Mouse (Mus musculus) MEL (cell line): ENCODE results near the gene Smg1. TPM values are rescaled to one million over a fixed set of nuclear protein-coding genes. Genes with fewer than 3 reads are reported as not detected.

ENCODE experiments used
- ELF1 ChIP-seq: IDR thresholded peaks from 2 replicates; pipeline ENCODE4 v1.6.1; 2014; ENCODE audit warnings: low read depth, mild to moderate bottlenecking, inconsistent platforms, low read length, improper control_type of control experiment, moderate library complexity
- EP300 ChIP-seq, 2 experiments: IDR thresholded peaks; 2 replicates each; pipeline ENCODE4 v1.6.1; 2011; ENCODE audit warnings: improper control_type of control experiment in 2 of 2, low read length in 2 of 2, low read depth in 1 of 2, mild to moderate bottlenecking in 1 of 2
- MAX ChIP-seq: IDR thresholded peaks from 2 replicates; pipeline ENCODE4 v1.6.1; 2011; ENCODE audit warnings: low read length, improper control_type of control experiment
- NELFE ChIP-seq: IDR thresholded peaks from 2 replicates; pipeline ENCODE4 v1.6.1; 2011; ENCODE audit warnings: low read depth, low read length, improper control_type of control experiment
- RCOR1 ChIP-seq: IDR thresholded peaks from 2 replicates; pipeline ENCODE4 v1.6.1; 2012; ENCODE audit warnings: low read depth, mild to moderate bottlenecking, inconsistent platforms, low read length, improper control_type of control experiment
- SMC3 ChIP-seq: IDR thresholded peaks from 2 replicates; pipeline ENCODE4 v1.6.1; 2011; ENCODE audit warnings: low read depth, low read length, improper control_type of control experiment
- polyA plus RNA-seq, 2 experiments: library from polyadenylated mRNA; stranded (reverse) in 1 of 2; unstranded in 1 of 2; fragments of >175 nt in 1 of 2; fragments of >200 nt in 1 of 2; gene quantifications; 2 replicates each; pipeline versions ENCODE4 v1.2.1 to v1.2.4; 2012; ENCODE audit warnings: low replicate concordance in 2 of 2, low read depth in 1 of 2; ENCODE audit not compliant: insufficient read length in 2 of 2, insufficient read depth in 1 of 2, missing spikeins in 1 of 2
- total RNA-seq: library from RNA; depleted of rRNA; stranded (reverse); fragments of 300-350 nt; gene quantifications from 2 replicates; pipeline ENCODE4 v1.2.3, GENCODE M21; 2012; rRNA removed

The Smg1 gene
- total and polyA plus RNA-seq, 3 experiments = 24.2 to 49.6 (median 32.6) TPM

DNA sequence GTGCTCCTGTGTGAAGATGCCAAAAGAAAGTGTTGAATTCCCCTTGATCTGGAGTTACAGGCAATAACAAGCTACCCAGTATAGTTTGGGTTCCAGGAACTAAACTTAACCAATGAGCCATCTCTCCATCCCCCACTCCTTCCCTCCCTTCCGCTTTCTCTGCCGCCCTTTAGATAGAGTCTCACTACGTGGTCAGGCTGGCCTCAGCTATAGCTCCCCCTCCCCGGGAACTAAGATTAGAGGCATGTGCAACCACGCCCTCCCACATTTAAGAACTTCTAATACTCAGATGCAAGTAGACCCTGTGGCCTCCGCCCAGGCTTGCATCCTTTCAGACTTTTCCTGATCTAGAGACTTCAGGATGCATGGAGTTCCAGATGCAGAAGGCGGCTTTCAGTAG lies 145.9 kb downstream of the Smg1 start (continued):
- TF ChIP-seq ELF1 (no peak), SMC3 (no peak), NELFE (no peak), RCOR1 (no peak), EP300 (IDR thresholded peaks at IDR 0.05; ENCODE audit: low read depth in 1 of 2, low read length in 2 of 2) (no peak), MAX (no peak)

Other genes starting within 250 kb of the Smg1 start
- gene Rps15a, start 127.5 kb downstream of the Smg1 start, total RNA-seq = 2,275 and 2,420 TPM in 2 replicates
- gene Rps15a, start 127.5 kb downstream of the Smg1 start, polyA plus RNA-seq = 100 to 1,000 TPM in 1 of 2 experiments, not detected in 1; 589 TPM
- 199 and 201 TPM in 2 replicates for gene Arl6ip1, start 114.0 kb downstream of the Smg1 start, total RNA-seq
- 100 to 1,000 TPM in 1 of 2 experiments, 10 to 100 TPM in 1; 89.7 to 188 TPM for gene Arl6ip1, start 114.0 kb downstream of the Smg1 start, polyA plus RNA-seq
- not detected in 2 replicates for gene Syt17, start 204.6 kb upstream of the Smg1 start, total RNA-seq
- not detected for gene Syt17, start 204.6 kb upstream of the Smg1 start, polyA plus RNA-seq
- 3.3 and 4.3 TPM in 2 replicates for gene Itpripl2, start 248.3 kb upstream of the Smg1 start, total RNA-seq
- gene Itpripl2, start 248.3 kb upstream of the Smg1 start, polyA plus RNA-seq = 1 to 10 TPM in 1 of 2 experiments, not detected in 1; 4.8 TPM